Mouse (Mus musculus) layer of hippocampus, postnatal 14 days (tissue): ENCODE measurements around the gene Prrt3. TPM values are rescaled to one million over a fixed set of nuclear protein-coding genes. Genes with fewer than 3 reads are reported as not detected.

Source experiments
- DNase-seq, 2 experiments: peaks; one replicate each; pipeline ENCODE4 v3.0.0; 2021 to 2022; ENCODE audit warnings: low spot score in 2 of 2, mixed read lengths in 1 of 2
- total RNA-seq, 2 experiments: library from RNA; stranded (reverse); gene quantifications; 2 replicates each; pipeline ENCODE4 v1.2.3; 2021

Prrt3 gene
- total RNA-seq, 2 experiments from 2014 or later, result 45.8 to 48.1 TPM

- DNase-seq, result no peak
Measured at GRCm38 (mm10) chr6:113492101-113492864, 9.4 kb downstream of the Prrt3 start.

- DNase-seq, result no peak
Measured at GRCm38 (mm10) chr6:113489410-113489809, 12.3 kb downstream of the Prrt3 start.

DNA sequence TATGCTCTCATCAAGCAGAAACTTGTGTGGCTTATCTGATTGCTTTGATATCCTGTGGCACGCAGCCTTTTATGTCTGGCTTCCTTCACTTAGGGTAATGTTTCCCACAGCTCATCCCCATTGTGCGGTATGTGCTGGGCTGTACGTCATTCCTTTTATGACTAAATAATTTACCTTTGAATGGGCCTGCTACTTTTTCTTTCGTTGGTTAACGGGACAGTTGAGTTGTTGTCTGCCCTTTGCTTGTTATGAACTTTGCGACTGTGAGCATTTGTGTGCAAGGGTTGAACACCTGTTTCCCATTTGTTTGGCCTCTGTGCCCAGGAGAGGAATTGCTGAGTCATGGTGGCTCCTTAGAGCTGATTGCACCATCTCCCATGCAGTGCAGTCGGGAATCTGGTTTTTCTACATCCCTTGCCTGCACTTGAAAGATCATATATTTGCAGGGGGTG, 14.6 kb downstream of the Prrt3 start:
- DNase-seq, result no peak

GRCm38 (mm10) chr6:113483729-113484128, 18.0 kb downstream of the Prrt3 start:
- no peak for DNase-seq

DNA sequence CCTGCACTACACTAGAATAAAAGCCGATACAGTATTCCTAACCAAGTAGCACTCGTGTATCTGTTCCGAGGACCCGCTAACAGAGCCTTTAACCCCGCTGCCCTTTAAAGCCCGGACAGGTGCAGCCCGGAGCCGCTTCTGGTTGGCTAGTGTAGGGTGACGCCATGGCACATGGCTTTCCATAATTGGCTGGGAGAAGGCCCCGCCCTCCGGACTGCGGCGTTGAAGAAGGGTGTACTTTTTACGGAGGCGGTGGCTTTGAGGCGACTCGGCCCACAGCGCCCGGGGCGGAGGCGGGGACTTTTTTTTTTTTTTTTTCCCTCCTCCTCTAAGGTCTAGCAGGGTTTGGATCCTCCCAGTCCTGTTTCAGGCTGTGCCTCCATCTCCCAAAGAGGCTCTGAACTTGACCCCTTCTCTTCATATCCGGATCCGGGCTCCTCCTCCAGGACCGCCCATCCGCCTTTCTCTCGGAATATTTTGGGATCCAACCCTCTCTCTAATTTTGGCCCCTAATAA, 18.6 kb downstream of the Prrt3 start, which contains the start of gene Creld1:
Creld1 (plus strand) TSS at position 198 of the 516 bp plus-strand sequence.
- DNase-seq, result peak; percentile 90 to 96

- DNase-seq, result peak in 1 of 2 experiments; percentile 42
Measured at GRCm38 (mm10) chr6:113482477-113483099, 19.1 kb downstream of the Prrt3 start.

GRCm38 (mm10) chr6:113480555-113481373, 21.0 kb downstream of the Prrt3 start:
- no peak for DNase-seq

DNA sequence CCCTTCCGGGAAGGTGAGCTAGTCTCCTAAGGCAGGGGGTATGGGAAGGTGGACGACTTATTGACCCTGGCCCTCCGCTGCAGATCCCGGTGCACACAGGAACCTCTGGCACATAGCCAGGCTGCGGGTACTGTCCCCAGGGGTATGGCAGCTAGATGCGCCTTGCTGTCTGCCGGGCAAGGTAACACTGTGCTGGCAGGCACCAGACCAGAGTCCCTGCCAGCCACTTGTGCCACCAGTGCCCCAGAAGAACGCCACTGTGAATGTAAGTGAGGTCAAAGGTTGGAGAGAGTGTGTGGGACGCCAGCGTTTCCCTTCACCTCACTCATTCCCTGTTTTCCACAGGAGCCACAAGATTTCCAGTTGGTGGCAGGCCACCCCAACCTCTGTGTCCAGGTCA, 22.8 kb downstream of the Prrt3 start:
- no peak for DNase-seq

DNA sequence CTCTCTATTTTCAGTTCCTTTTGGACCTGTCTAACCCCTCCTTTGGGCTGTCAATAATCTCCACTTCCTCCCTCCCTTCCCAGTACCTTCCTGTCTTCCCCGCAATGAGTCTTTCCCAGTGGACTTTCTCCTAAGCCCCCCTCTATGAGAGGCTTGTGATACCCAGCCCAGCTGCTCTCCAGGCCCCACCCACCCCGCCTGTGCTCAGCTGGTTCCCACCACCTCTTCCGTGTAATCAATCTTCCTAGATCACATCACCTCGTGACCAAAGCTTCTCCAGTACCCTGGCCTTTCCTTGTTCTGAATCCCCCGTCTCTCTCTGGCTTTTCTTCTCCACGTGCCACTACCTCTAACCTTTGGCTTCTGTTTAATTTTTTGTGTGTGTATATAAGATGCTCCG, 24.4 kb downstream of the Prrt3 start:
- no peak for DNase-seq

DNA sequence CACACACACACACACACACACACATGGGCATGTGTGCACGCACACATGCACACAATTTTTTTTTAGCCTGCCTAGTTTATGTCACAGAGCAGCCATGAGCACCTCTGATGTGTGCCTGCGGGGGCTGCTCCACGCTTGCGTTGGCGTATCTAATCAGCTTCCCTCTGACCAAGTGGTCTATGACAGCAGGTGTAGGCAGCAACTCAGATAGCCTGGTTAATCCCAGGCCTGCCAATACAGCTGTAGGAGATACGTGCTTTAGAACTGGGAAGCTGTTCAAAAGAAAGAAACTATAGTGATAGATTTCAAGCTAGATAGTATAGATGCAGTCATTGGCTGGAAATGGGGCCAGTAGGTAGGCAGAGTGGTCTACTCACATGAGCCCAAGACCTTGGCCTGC, 28.0 kb downstream of the Prrt3 start:
- DNase-seq, result no peak

DNA sequence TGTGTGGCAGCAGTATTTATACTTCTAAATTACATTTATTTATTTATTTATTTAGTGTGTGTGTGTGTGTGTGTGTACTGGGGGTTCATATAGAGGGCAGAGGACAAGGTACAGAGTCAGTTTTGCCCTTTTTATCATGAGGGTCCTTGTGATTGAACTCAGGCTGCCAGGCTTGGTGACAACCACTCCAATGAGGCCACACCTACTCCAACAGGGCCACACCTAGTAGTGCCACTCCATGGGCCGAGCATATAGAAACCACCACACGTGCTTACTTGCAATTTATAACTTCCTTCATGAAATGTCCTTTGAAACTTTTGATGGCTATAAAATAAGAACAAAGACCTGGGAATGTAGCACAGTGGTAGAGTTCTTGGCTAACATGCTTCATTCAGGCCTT, 28.5 kb downstream of the Prrt3 start:
- DNase-seq, result no peak

DNA sequence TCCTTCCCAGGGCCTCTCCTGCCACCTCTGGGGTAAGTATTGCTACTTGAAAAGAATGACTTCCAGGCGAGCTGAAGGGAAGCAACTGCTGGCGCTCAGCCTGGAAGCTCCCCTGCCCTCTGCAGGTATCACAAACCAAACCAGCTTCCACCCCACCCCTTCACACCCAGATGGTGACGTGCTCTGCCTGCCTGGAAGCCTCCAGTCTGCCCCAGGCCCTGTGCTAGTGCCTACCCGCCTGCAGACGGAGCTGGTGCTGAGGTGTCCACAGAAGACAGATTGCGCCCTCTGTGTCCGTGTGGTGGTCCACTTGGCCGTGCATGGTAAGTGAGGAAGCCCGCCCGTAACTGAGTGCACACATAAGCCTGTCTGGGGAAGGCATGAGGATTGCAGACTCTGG, 29.7 kb downstream of the Prrt3 start:
- DNase-seq, result no peak

GRCm38 (mm10) chr6:113471297-113471936, 30.3 kb downstream of the Prrt3 start, which contains the start of gene Il17rc:
TSS of gene Il17rc (plus strand) at chr6:113471427.
- DNase-seq, result no peak

DNA sequence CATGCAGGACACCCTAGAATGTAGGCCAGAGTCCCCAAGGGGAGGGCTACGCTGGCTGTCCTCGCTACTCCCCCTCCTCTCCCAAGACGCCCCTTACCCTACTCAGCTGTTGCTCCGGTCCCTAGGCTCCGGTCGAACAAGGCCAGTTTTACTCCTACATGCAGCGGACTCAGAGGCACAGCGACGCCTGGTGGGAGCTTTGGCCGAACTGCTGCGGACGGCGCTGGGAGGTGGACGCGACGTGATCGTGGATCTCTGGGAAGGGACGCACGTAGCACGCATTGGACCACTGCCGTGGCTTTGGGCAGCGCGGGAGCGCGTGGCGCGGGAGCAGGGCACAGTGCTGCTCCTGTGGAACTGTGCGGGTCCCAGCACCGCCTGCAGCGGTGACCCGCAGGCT, 32.3 kb downstream of the Prrt3 start:
- DNase-seq, result peak; percentile 70

DNA sequence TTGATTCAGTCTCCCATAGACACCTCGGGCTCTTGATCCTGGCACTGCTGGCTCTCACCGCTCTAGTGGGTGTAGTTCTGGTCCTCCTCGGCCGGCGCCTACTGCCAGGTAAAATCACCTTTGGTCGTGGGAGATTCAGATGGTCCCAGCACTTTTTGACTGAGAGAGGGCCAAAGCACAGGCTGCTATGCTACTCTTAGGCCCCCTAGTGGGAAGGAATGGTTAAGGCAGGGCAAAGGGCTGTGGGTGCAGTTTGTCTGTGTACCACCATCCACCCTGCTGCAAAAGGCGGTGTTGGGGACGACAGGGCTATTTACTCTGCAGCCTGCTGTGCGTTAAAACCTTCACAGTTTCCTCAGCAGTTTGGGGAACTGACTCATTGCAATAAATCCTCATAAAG, 32.7 kb downstream of the Prrt3 start:
- peak; percentile 60 to 61 for DNase-seq

DNA sequence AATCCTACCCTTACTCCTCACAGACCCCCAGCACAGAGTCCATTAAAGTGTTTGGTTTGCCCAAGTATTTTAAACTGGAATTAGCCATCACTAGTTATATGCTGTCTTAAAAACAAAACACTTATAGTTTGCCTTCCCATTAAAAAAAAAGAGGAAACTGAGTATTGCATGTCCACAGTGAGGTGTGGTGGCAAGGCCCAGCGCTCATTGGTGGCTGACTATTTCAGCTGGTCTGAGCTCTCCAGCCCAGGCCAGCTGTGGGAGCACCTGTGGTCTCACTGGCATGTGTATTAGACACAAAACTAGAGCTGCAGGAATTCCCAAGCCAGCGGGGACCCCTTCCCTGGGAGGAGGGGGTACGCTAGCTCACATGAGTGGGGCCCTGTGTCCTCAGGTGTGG, 33.2 kb downstream of the Prrt3 start:
- DNase-seq, result no peak

DNA sequence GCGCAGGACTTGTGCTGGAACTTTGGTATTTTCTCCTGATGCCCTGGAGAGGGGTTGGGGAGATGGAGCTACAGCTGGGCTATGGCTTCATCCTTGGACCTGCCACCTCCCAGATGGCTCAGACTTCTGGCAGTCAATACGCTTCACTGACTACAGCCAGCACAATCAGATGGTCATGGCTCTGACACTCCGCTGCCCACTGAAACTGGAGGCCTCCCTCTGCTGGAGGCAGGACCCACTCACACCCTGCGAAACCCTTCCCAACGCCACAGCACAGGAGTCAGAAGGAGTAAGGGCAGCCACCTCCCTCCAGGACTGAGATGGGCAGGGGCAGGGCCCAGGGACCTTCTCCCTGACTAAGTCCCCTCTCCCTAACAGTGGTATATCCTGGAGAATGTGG, 36.1 kb downstream of the Prrt3 start:
- DNase-seq, result no peak

GRCm38 (mm10) chr6:113464040-113464439, 37.7 kb downstream of the Prrt3 start:
- no peak for DNase-seq

- DNase-seq, result no peak
Measured at GRCm38 (mm10) chr6:113458635-113459034, 43.1 kb downstream of the Prrt3 start.

DNA sequence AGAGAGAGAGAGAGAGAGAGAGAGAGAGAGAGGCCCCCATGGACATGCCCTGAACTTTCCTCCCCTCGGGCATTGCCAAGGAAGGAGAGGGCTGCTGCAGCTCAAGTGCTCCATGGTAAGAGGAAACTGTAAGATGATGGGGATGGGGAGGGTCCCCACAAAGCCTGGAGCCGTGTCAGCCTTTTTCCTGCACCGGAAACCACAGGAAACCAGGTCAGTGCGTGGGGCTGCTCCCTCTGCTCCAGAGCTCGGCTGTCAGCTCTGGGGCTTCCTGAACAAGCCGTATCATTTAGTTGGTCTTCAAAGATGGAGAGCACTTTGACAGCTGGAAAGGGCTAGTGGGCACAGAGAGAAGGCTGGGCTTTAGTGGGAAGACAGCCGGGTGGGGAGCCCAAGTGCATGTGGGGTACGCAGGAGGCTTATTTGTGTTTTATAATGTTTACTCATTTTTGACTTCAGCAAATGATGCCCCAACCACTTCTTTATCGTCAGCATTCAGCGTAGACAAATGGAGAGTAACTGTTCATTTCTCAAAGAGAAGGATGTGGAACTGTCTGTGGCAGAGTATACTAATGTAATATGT, 43.7 kb downstream of the Prrt3 start, which contains the start of gene Il17re:
Il17re (plus strand) TSS at position 533 of the 583 bp plus-strand sequence.
- no peak for DNase-seq
